14 mouse cellular contexts compared by ENCODE assay signal in genomic region chr9:96732644-96733424, GRCm38 (mm10). TPM values are rescaled to one million over a fixed set of nuclear protein-coding genes. Genes with fewer than 3 reads are reported as not detected.
A peak's percentile ranks its signal among the peaks of the same experiment; 100 is the strongest.
DNase-seq lines count a peak whose midpoint lies in the region; ATAC-seq and TF ChIP-seq lines count a peak whose summit lies in the region.
"Had no signal": no experiment of that assay in that cellular context is flagged by ENCODE, and none has a peak within 500 bp of the region (broad histone marks: within the 10 kb centered on the region; RNA-seq: fewer than 3 reads in every experiment).

No protein-coding gene starts in this region.

- peak in 1 of 2 experiments; percentile 28 for DNase-seq in layer of hippocampus, adult 2 months (ENCODE audit: low spot score in 2 of 2)
- DNase-seq in layer of hippocampus, adult 9-11 months = no peak
- DNase-seq in frontal cortex, postnatal 10 days (ENCODE audit: low spot score in 2 of 2) = no peak
- no peak for DNase-seq in natural killer cell, adult 2 months (ENCODE audit: low spot score in 2 of 2)
- no peak for DNase-seq in kidney, adult 9 months
- DNase-seq: adrenal gland, postnatal 10 days; gastrocnemius, postnatal 36 days; kidney, postnatal 4 days; thymus, postnatal 25 days had no signal

- H3K27ac ChIP-seq in layer of hippocampus, adult 2 months = peak overlapping the region; percentile 89
- H3K27ac ChIP-seq in embryonic facial prominence, embryonic 15.5 days (replicated peaks) = 0 out of 2 replicates have a peak overlapping the region, but pooled peaks have one; percentile 28
- H3K27ac ChIP-seq in hindbrain, embryonic 13.5 days = peak overlapping the region; percentile 96
- peak overlapping the region; percentile 98 for H3K27ac ChIP-seq in neural tube, embryonic 13.5 days (replicated peaks)
- H3K27ac ChIP-seq: limb, embryonic 10.5 days; macrophage had no signal

- H3K36me3 ChIP-seq in embryonic facial prominence, embryonic 15.5 days = no peaks in the 10 kb centered on the region
- H3K36me3 ChIP-seq in hindbrain, embryonic 13.5 days = no peaks in the 10 kb centered on the region
- no peaks in the 10 kb centered on the region for H3K36me3 ChIP-seq in neural tube, embryonic 13.5 days
- H3K36me3 ChIP-seq: limb, embryonic 10.5 days had no signal

- TF ChIP-seq CTCF in layer of hippocampus, adult 2 months (conservative IDR thresholded peaks at IDR 0.05) = no peak

- H3K9ac ChIP-seq in embryonic facial prominence, embryonic 15.5 days = no peak overlapping the region
- H3K9ac ChIP-seq in hindbrain, embryonic 13.5 days = peak overlapping the region; percentile 81
- peak overlapping the region; percentile 81 for H3K9ac ChIP-seq in neural tube, embryonic 13.5 days

- 73% methylated on average over 17 of the region's 17 CpGs for WGBS in embryonic facial prominence, embryonic 15.5 days
- WGBS in hindbrain, embryonic 13.5 days = 57% methylated on average over 17 of the region's 17 CpGs
- 47% methylated on average over 17 of the region's 17 CpGs for WGBS in neural tube, embryonic 13.5 days

- H3K27me3 ChIP-seq in embryonic facial prominence, embryonic 15.5 days = no peaks in the 10 kb centered on the region
- no peaks in the 10 kb centered on the region for H3K27me3 ChIP-seq in hindbrain, embryonic 13.5 days
- H3K27me3 ChIP-seq in neural tube, embryonic 13.5 days = no peaks in the 10 kb centered on the region

- H3K9me3 ChIP-seq in embryonic facial prominence, embryonic 15.5 days (replicated peaks) = no peaks in the 10 kb centered on the region
- H3K9me3 ChIP-seq in hindbrain, embryonic 13.5 days = no peaks in the 10 kb centered on the region
- H3K9me3 ChIP-seq in neural tube, embryonic 13.5 days = no peaks in the 10 kb centered on the region
- H3K9me3 ChIP-seq: limb, embryonic 10.5 days had no signal

- no peak for ATAC-seq in embryonic facial prominence, embryonic 15.5 days (ENCODE audit: insufficient number of reproducible peaks, low FRiP score, low TSS enrichment, low read depth)
- peak; percentile 56; the same call in 1 of the 2 replicates for ATAC-seq in hindbrain, embryonic 13.5 days (ENCODE audit: low FRiP score)
- peak; percentile 58 for ATAC-seq in neural tube, embryonic 13.5 days (ENCODE audit: low read depth)

- no peak overlapping the region for H3K4me2 ChIP-seq in embryonic facial prominence, embryonic 15.5 days (replicated peaks)
- peak overlapping the region; percentile 51 for H3K4me2 ChIP-seq in hindbrain, embryonic 13.5 days
- H3K4me2 ChIP-seq in neural tube, embryonic 13.5 days = peak overlapping the region; percentile 60

- H3K4me3 ChIP-seq in layer of hippocampus, adult 2 months = peak overlapping the region; percentile 59
- no peak overlapping the region for H3K4me3 ChIP-seq in embryonic facial prominence, embryonic 15.5 days (replicated peaks)
- H3K4me3 ChIP-seq in hindbrain, embryonic 13.5 days = peak overlapping the region; percentile 44
- H3K4me3 ChIP-seq in neural tube, embryonic 13.5 days = peak overlapping the region; percentile 43
- H3K4me3 ChIP-seq: limb, embryonic 10.5 days had no signal

- H3K4me1 ChIP-seq in embryonic facial prominence, embryonic 15.5 days = peaks cover 23% of the 10 kb centered on the region
- peaks cover 53% of the 10 kb centered on the region for H3K4me1 ChIP-seq in hindbrain, embryonic 13.5 days (replicated peaks)
- peaks cover 50% of the 10 kb centered on the region for H3K4me1 ChIP-seq in neural tube, embryonic 13.5 days (replicated peaks)

RNA-seq across cellular contexts. Expression of gene Zbtb38, which starts 19.8 kb away (rescaled TPM):
- total RNA-seq in layer of hippocampus, adult 2 months (2021) = 10 to 100 TPM; 57.9 to 65.3 TPM
- 21.2 and 22.1 TPM in 2 replicates for polyA plus RNA-seq in embryonic facial prominence, embryonic 15.5 days (2015; fragmentation: Nextera tagmentation; extraction: Ambion mirVana)
- 42.2 and 44.0 TPM in 2 replicates for polyA plus RNA-seq in hindbrain, embryonic 13.5 days (2015; fragmentation: Nextera tagmentation; extraction: Ambion mirVana)
- polyA plus RNA-seq in neural tube, embryonic 13.5 days (2015; fragmentation: Nextera tagmentation; extraction: Ambion mirVana) = 38.5 and 41.3 TPM in 2 replicates

Comparison
In these comparisons a context has a peak if more than half of its experiments do, and no peak if none do; other contexts are left out.
1. H3K27ac ChIP-seq: peak in every context shown above with its lines; median percentile 98 in neural tube, embryonic 13.5 days; 96 in hindbrain, embryonic 13.5 days; 89 in layer of hippocampus, adult 2 months; 28 in embryonic facial prominence, embryonic 15.5 days.